30 mouse cellular contexts compared by ENCODE assay signal in genomic region chr2:32057794-32058193, GRCm38 (mm10). TPM values are rescaled to one million over a fixed set of nuclear protein-coding genes. Genes with fewer than 3 reads are reported as not detected.
DNase-seq lines count a peak whose midpoint lies in the region; ATAC-seq and TF ChIP-seq lines count a peak whose summit lies in the region.
"Had no signal": no experiment of that assay in that cellular context is flagged by ENCODE, and none has a peak within 500 bp of the region (broad histone marks: within the 10 kb centered on the region; RNA-seq: fewer than 3 reads in every experiment).

No protein-coding gene starts in this region.

- H3K27ac ChIP-seq in heart, embryonic 12.5 days (ENCODE audit: poor library complexity, severe bottlenecking), result peak overlapping the region; percentile 91
- peak overlapping the region; percentile 38; the same call in 1 of the 2 replicates for H3K27ac ChIP-seq in heart, postnatal 0 days (ENCODE audit: low read depth)
- H3K27ac ChIP-seq: embryonic facial prominence, embryonic 13.5 days; forebrain, embryonic 10.5 days; forebrain, embryonic 15.5 days; hindbrain, embryonic 10.5 days; hindbrain, embryonic 15.5 days; kidney, embryonic 15.5 days; layer of hippocampus, adult 2 months; left cerebral cortex, adult 2 months; macrophage; midbrain, embryonic 13.5 days; stomach, embryonic 15.5 days had no signal

- DNase-seq in heart, adult 18-20 months, result no peak
- no peak for DNase-seq in heart, postnatal 0 days (ENCODE audit: low spot score)
- no peak for DNase-seq in heart, postnatal 4 days
- peak; percentile 37 for DNase-seq in thymus, postnatal 25 days
- no peak for DNase-seq in thymus, postnatal 10 days (ENCODE audit: low spot score in 2 of 2)
- no peak for DNase-seq in gastrocnemius, postnatal 10 days
- DNase-seq: adrenal gland, postnatal 25 days; cerebellum, adult 18-20 months; cerebellum, postnatal 10 days; gastrocnemius, postnatal 36 days; kidney, adult 11 months; kidney, postnatal 36 days; lung, adult 2 months; lung, postnatal 10 days had no signal

- peaks cover 86% of the 10 kb centered on the region for H3K4me1 ChIP-seq in heart, embryonic 12.5 days (replicated peaks)
- peaks cover 43% of the 10 kb centered on the region for H3K4me1 ChIP-seq in heart, postnatal 0 days (ENCODE audit: control insufficient read depth, insufficient read depth)
- H3K4me1 ChIP-seq: forebrain, embryonic 15.5 days; hindbrain, embryonic 15.5 days had no signal

- WGBS in heart, embryonic 12.5 days, result 73% methylated on average over 4 of the region's 4 CpGs
- 82% methylated on average over 4 of the region's 4 CpGs for WGBS in heart, postnatal 0 days

- TF ChIP-seq EP300 in heart, postnatal 0 days (IDR thresholded peaks at IDR 0.05; ENCODE audit: low read depth), result no peak

- H3K9me3 ChIP-seq in heart, embryonic 12.5 days (replicated peaks), result no peaks in the 10 kb centered on the region
- no peaks in the 10 kb centered on the region for H3K9me3 ChIP-seq in heart, postnatal 0 days (replicated peaks; ENCODE audit: control insufficient read depth, low read length)
- H3K9me3 ChIP-seq: embryonic facial prominence, embryonic 13.5 days; forebrain, embryonic 10.5 days; forebrain, embryonic 15.5 days; hindbrain, embryonic 10.5 days; hindbrain, embryonic 15.5 days; kidney, embryonic 15.5 days; limb, embryonic 12.5 days; midbrain, embryonic 13.5 days; stomach, embryonic 15.5 days had no signal

- H3K27me3 ChIP-seq in heart, embryonic 12.5 days (replicated peaks), result no peaks in the 10 kb centered on the region
- H3K27me3 ChIP-seq in heart, postnatal 0 days (ENCODE audit: control insufficient read depth, insufficient read depth, low read length), result no peaks in the 10 kb centered on the region
- H3K27me3 ChIP-seq: embryonic facial prominence, embryonic 13.5 days; forebrain, embryonic 15.5 days; hindbrain, embryonic 15.5 days; kidney, embryonic 15.5 days; limb, embryonic 12.5 days; stomach, embryonic 15.5 days had no signal

- H3K36me3 ChIP-seq in heart, embryonic 12.5 days, result peaks cover 7% of the 10 kb centered on the region; the same call in 1 of the 2 replicates
- H3K36me3 ChIP-seq in heart, postnatal 0 days (replicated peaks; ENCODE audit: control insufficient read depth, insufficient read depth, low read length), result no peaks in the 10 kb centered on the region; the same call in 1 of the 2 replicates
- H3K36me3 ChIP-seq: kidney, embryonic 15.5 days; stomach, embryonic 15.5 days had no signal

- TF ChIP-seq CTCF in heart, postnatal 0 days (IDR thresholded peaks at IDR 0.05; ENCODE audit: low read depth), result no peak

- no peak overlapping the region for H3K4me3 ChIP-seq in heart, embryonic 12.5 days
- no peak overlapping the region for H3K4me3 ChIP-seq in heart, postnatal 0 days (ENCODE audit: low read depth, low read length)
- H3K4me3 ChIP-seq: embryonic facial prominence, embryonic 13.5 days; forebrain, embryonic 10.5 days; forebrain, embryonic 15.5 days; hindbrain, embryonic 10.5 days; hindbrain, embryonic 15.5 days; kidney, embryonic 15.5 days; layer of hippocampus, adult 2 months; left cerebral cortex, adult 2 months; limb, embryonic 12.5 days; midbrain, embryonic 13.5 days; stomach, embryonic 15.5 days had no signal

- no peak overlapping the region for H3K4me2 ChIP-seq in heart, embryonic 12.5 days
- H3K4me2 ChIP-seq in heart, postnatal 0 days (ENCODE audit: low read depth, low read length), result no peak overlapping the region
- H3K4me2 ChIP-seq: embryonic facial prominence, embryonic 13.5 days; forebrain, embryonic 15.5 days; hindbrain, embryonic 15.5 days; kidney, embryonic 15.5 days; limb, embryonic 12.5 days; liver, embryonic 11.5 days; midbrain, embryonic 13.5 days; stomach, embryonic 15.5 days had no signal

- no peak for ATAC-seq in heart, embryonic 12.5 days (ENCODE audit: insufficient number of reproducible peaks, low FRiP score)
- ATAC-seq in heart, postnatal 0 days (ENCODE audit: insufficient read depth, low read depth), result no peak
- ATAC-seq: forebrain, embryonic 15.5 days; midbrain, embryonic 13.5 days had no signal

- no peak overlapping the region for H3K9ac ChIP-seq in heart, embryonic 12.5 days
- H3K9ac ChIP-seq in heart, postnatal 0 days (replicated peaks; ENCODE audit: low read depth, low read length), result no peak overlapping the region
- H3K9ac ChIP-seq: embryonic facial prominence, embryonic 13.5 days; forebrain, embryonic 15.5 days; hindbrain, embryonic 15.5 days; kidney, embryonic 15.5 days; limb, embryonic 12.5 days; midbrain, embryonic 13.5 days; stomach, embryonic 15.5 days had no signal

RNA-seq across cellular contexts. Expression of gene Fam78a, which starts 26.9 kb away (rescaled TPM):
- 48.1 and 50.7 TPM in 2 replicates for polyA plus RNA-seq in heart, embryonic 12.5 days (2016; fragmentation: Nextera tagmentation; extraction: Ambion mirVana)
- 10 to 100 TPM; 15.0 to 23.0 TPM for total RNA-seq in heart, adult 18-20 months (2021)
- total RNA-seq in heart, postnatal 0 days (2014; rRNA removed; ENCODE audit: low replicate concordance), result 28.7 and 34.9 TPM in 2 replicates
- polyA plus RNA-seq in heart, postnatal 0 days (2015; fragmentation: Nextera tagmentation; extraction: Ambion mirVana), result 14.6 and 18.0 TPM in 2 replicates
- 10 to 100 TPM; 40.9 to 42.5 TPM for total RNA-seq in heart, postnatal 4 days (2021)
- total RNA-seq in gastrocnemius, postnatal 10 days (2021), result 10 to 100 TPM; 23.9 to 25.2 TPM

RNA-seq across cellular contexts. Expression of gene Plpp7, which starts 37.5 kb away (rescaled TPM):
- 11.4 and 13.6 TPM in 2 replicates for polyA plus RNA-seq in heart, embryonic 12.5 days (2016; fragmentation: Nextera tagmentation; extraction: Ambion mirVana)
- total RNA-seq in heart, adult 18-20 months (2021), result 10 to 100 TPM; 27.3 to 38.3 TPM
- 30.7 and 56.3 TPM in 2 replicates for total RNA-seq in heart, postnatal 0 days (2014; rRNA removed; ENCODE audit: low replicate concordance)
- 23.4 and 24.0 TPM in 2 replicates for polyA plus RNA-seq in heart, postnatal 0 days (2015; fragmentation: Nextera tagmentation; extraction: Ambion mirVana)
- total RNA-seq in heart, postnatal 4 days (2021), result 10 to 100 TPM; 15.7 to 20.5 TPM
- 100 to 1,000 TPM in 1 of 2 experiments, 10 to 100 TPM in 1; 90.3 to 101 TPM for total RNA-seq in gastrocnemius, postnatal 10 days (2021)
- polyA plus RNA-seq: CD4-positive, CD25-positive, alpha-beta regulatory T cell, adult 4 months; inflammation-experienced regulatory T-cells, adult 6 months had no signal
